Mouse (Mus musculus): ENCODE measurements around the gene Prph2. TPM values are rescaled to one million over a fixed set of nuclear protein-coding genes. Genes with fewer than 3 reads are reported as not detected.

Prph2 gene
- polyA plus RNA-seq, 2 experiments = not detected

- WGBS = 40% methylated on average over 6 of the region's 6 CpGs
- Histone ChIP-seq H3K27me3 (ENCODE audit: control insufficient read depth, insufficient read depth, low read length) (no peaks in the 10 kb centered on the region), H3K36me3 (ENCODE audit: control insufficient read depth, insufficient read depth, low read length) (no peaks in the 10 kb centered on the region), H3K9ac (ENCODE audit: low read depth, low read length, severe bottlenecking) (no peak overlapping the region), H3K9me3 (ENCODE audit: control insufficient read depth, low read length) (no peaks in the 10 kb centered on the region), H3K4me3 (replicated peaks; ENCODE audit: low read length) (no peak overlapping the region), H3K4me2 (replicated peaks; ENCODE audit: low read depth, low read length, severe bottlenecking) (no peak overlapping the region), H3K27ac (replicated peaks; ENCODE audit: low read depth, low read length) (no peak overlapping the region), H3K4me1 (ENCODE audit: control insufficient read depth, insufficient read depth, low read length) (no peaks in the 10 kb centered on the region)
- no peak for TF ChIP-seq POLR2A (IDR thresholded peaks at IDR 0.05; ENCODE audit: borderline replicate concordance, extremely low read depth, insufficient read depth, insufficient read length)
- DNase-seq (ENCODE audit: low spot score) = no peak
- no peak for ATAC-seq (ENCODE audit: low FRiP score, low read depth)
These were observed 2.1 kb downstream of the Prph2 start for GRCm38 (mm10) chr17:46912331-46912730.

- no peaks in the 10 kb centered on the region for H3K4me1 ChIP-seq (ENCODE audit: control insufficient read depth, insufficient read depth, low read length)
- 65% methylated on average over 3 of the region's 3 CpGs for WGBS
- ATAC-seq (ENCODE audit: low FRiP score, low read depth) = no peak
- H3K9ac ChIP-seq (ENCODE audit: low read depth, low read length, severe bottlenecking) = no peak overlapping the region
- H3K36me3 ChIP-seq (ENCODE audit: control insufficient read depth, insufficient read depth, low read length) = no peaks in the 10 kb centered on the region
- DNase-seq (ENCODE audit: low spot score) = no peak
- H3K4me2 ChIP-seq (replicated peaks; ENCODE audit: low read depth, low read length, severe bottlenecking) = no peak overlapping the region
- no peak for TF ChIP-seq POLR2A (IDR thresholded peaks at IDR 0.05; ENCODE audit: borderline replicate concordance, extremely low read depth, insufficient read depth, insufficient read length)
- no peaks in the 10 kb centered on the region for H3K9me3 ChIP-seq (ENCODE audit: control insufficient read depth, low read length)
- H3K27ac ChIP-seq (replicated peaks; ENCODE audit: low read depth, low read length) = no peak overlapping the region
- no peak overlapping the region for H3K4me3 ChIP-seq (replicated peaks; ENCODE audit: low read length)
- H3K27me3 ChIP-seq (ENCODE audit: control insufficient read depth, insufficient read depth, low read length) = no peaks in the 10 kb centered on the region
These were observed 4.9 kb downstream of the Prph2 start for GRCm38 (mm10) chr17:46915129-46915528.

- Histone ChIP-seq H3K27me3 (ENCODE audit: control insufficient read depth, insufficient read depth, low read length) (no peaks in the 10 kb centered on the region), H3K9ac (ENCODE audit: low read depth, low read length, severe bottlenecking) (no peak overlapping the region), H3K4me2 (replicated peaks; ENCODE audit: low read depth, low read length, severe bottlenecking) (no peak overlapping the region), H3K4me1 (ENCODE audit: control insufficient read depth, insufficient read depth, low read length) (no peaks in the 10 kb centered on the region), H3K36me3 (ENCODE audit: control insufficient read depth, insufficient read depth, low read length) (no peaks in the 10 kb centered on the region), H3K9me3 (ENCODE audit: control insufficient read depth, low read length) (no peaks in the 10 kb centered on the region), H3K27ac (replicated peaks; ENCODE audit: low read depth, low read length) (no peak overlapping the region), H3K4me3 (replicated peaks; ENCODE audit: low read length) (no peak overlapping the region)
- ATAC-seq (ENCODE audit: low FRiP score, low read depth) = no peak
- TF ChIP-seq POLR2A (IDR thresholded peaks at IDR 0.05; ENCODE audit: borderline replicate concordance, extremely low read depth, insufficient read depth, insufficient read length) = no peak
- 11% methylated on average over 4 of the region's 4 CpGs for WGBS
- no peak for DNase-seq (ENCODE audit: low spot score)
These were observed 8.7 kb downstream of the Prph2 start for GRCm38 (mm10) chr17:46918951-46919350.

- Histone ChIP-seq H3K4me3 (replicated peaks; ENCODE audit: low read length) (no peak overlapping the region), H3K27me3 (ENCODE audit: control insufficient read depth, insufficient read depth, low read length) (no peaks in the 10 kb centered on the region), H3K36me3 (ENCODE audit: control insufficient read depth, insufficient read depth, low read length) (no peaks in the 10 kb centered on the region), H3K27ac (replicated peaks; ENCODE audit: low read depth, low read length) (no peak overlapping the region), H3K9me3 (ENCODE audit: control insufficient read depth, low read length) (no peaks in the 10 kb centered on the region), H3K4me1 (ENCODE audit: control insufficient read depth, insufficient read depth, low read length) (no peaks in the 10 kb centered on the region), H3K4me2 (replicated peaks; ENCODE audit: low read depth, low read length, severe bottlenecking) (no peak overlapping the region), H3K9ac (ENCODE audit: low read depth, low read length, severe bottlenecking) (no peak overlapping the region)
- no peak for ATAC-seq (ENCODE audit: low FRiP score, low read depth)
- WGBS = 62% methylated on average over 6 of the region's 6 CpGs
- peak; percentile 78 for DNase-seq (ENCODE audit: low spot score)
- no peak for TF ChIP-seq POLR2A (IDR thresholded peaks at IDR 0.05; ENCODE audit: borderline replicate concordance, extremely low read depth, insufficient read depth, insufficient read length)
These were observed 10.6 kb downstream of the Prph2 start for GRCm38 (mm10) chr17:46920855-46921254.

- Histone ChIP-seq H3K36me3 (ENCODE audit: control insufficient read depth, insufficient read depth, low read length) (peaks cover 36% of the 10 kb centered on the region), H3K27me3 (ENCODE audit: control insufficient read depth, insufficient read depth, low read length) (no peaks in the 10 kb centered on the region), H3K4me3 (replicated peaks; ENCODE audit: low read length) (no peak overlapping the region), H3K4me2 (replicated peaks; ENCODE audit: low read depth, low read length, severe bottlenecking) (no peak overlapping the region), H3K9me3 (ENCODE audit: control insufficient read depth, low read length) (no peaks in the 10 kb centered on the region), H3K9ac (ENCODE audit: low read depth, low read length, severe bottlenecking) (no peak overlapping the region), H3K4me1 (ENCODE audit: control insufficient read depth, insufficient read depth, low read length) (no peaks in the 10 kb centered on the region), H3K27ac (replicated peaks; ENCODE audit: low read depth, low read length) (no peak overlapping the region)
- ATAC-seq (ENCODE audit: low FRiP score, low read depth) = no peak
- 69% methylated on average over 6 of the region's 6 CpGs for WGBS
- DNase-seq (ENCODE audit: low spot score) = no peak
- no peak for TF ChIP-seq POLR2A (IDR thresholded peaks at IDR 0.05; ENCODE audit: borderline replicate concordance, extremely low read depth, insufficient read depth, insufficient read length)
These were observed 15.9 kb downstream of the Prph2 start for GRCm38 (mm10) chr17:46926192-46926591.

GRCm38 (mm10) chr17:46926941-46927340 is 16.7 kb downstream of the Prph2 start:
- Histone ChIP-seq H3K27ac (replicated peaks; ENCODE audit: low read depth, low read length) (no peak overlapping the region), H3K4me1 (ENCODE audit: control insufficient read depth, insufficient read depth, low read length) (no peaks in the 10 kb centered on the region), H3K9me3 (ENCODE audit: control insufficient read depth, low read length) (no peaks in the 10 kb centered on the region), H3K4me2 (replicated peaks; ENCODE audit: low read depth, low read length, severe bottlenecking) (no peak overlapping the region), H3K36me3 (ENCODE audit: control insufficient read depth, insufficient read depth, low read length) (peaks cover 43% of the 10 kb centered on the region), H3K27me3 (ENCODE audit: control insufficient read depth, insufficient read depth, low read length) (no peaks in the 10 kb centered on the region), H3K4me3 (replicated peaks; ENCODE audit: low read length) (no peak overlapping the region), H3K9ac (ENCODE audit: low read depth, low read length, severe bottlenecking) (no peak overlapping the region)
- 62% methylated on average over 3 of the region's 3 CpGs for WGBS
- no peak for TF ChIP-seq POLR2A (IDR thresholded peaks at IDR 0.05; ENCODE audit: borderline replicate concordance, extremely low read depth, insufficient read depth, insufficient read length)
- ATAC-seq (ENCODE audit: low FRiP score, low read depth) = no peak
- no peak for DNase-seq (ENCODE audit: low spot score)

All from limb, embryonic 14.5 days (tissue).